Mouse (Mus musculus) T-helper 2 cell (primary cell): ENCODE data around the gene Smarcd3.

Experiments used
- in situ Hi-C: fragments of 300-600 bp; cut with MboI, MseI; formaldehyde crosslinking; loops from one replicate; pipeline ENCODE4 v1.15.1; 2025; ENCODE audit warnings: high pct_unique_total_duplicates

Gene Smarcd3

DNA sequence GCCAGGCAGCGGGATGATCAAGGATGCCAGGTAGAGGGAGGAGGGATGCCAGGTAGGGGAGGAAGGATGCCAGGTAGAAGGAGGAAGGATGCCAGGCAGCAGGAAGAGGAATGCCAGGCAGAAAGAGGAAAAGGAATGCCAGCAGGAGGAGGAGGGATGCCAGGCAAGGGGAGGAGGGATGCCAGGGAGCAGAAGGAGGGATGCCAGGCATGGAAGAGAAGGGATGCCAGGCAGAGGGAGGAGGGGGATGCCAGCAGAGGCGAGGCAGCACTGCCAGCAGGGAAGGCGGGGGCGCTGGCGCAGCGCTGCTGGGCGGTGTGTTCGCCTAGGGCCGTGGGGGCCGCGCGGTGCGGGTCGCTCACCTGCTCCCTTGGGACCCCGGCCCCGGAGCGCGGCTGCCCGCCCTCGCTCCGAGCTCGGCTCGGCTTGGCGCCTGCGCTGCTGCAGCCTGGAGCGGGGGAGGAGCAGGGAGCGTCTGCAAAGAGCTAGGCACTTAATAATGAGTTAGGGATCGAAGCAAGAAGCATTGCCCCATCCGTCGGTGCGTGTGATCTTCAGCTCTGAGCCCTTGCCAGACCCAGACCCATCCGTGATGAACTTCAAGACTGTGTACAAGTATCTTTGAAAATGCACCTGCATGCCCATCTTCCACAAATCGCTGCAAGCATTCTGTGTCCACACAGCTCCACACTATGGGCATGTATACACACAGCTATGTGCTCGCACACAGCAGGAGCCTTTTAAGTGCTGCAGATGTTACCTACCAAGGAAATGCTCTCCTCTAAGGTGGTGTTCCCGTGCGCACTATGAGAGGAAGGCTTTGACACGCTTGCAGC lies at the start of gene Smarcd3:
Smarcd3 (minus strand) TSS at position 426 of the 836 bp plus-strand sequence.
- in situ Hi-C loops: no loop called here

DNA sequence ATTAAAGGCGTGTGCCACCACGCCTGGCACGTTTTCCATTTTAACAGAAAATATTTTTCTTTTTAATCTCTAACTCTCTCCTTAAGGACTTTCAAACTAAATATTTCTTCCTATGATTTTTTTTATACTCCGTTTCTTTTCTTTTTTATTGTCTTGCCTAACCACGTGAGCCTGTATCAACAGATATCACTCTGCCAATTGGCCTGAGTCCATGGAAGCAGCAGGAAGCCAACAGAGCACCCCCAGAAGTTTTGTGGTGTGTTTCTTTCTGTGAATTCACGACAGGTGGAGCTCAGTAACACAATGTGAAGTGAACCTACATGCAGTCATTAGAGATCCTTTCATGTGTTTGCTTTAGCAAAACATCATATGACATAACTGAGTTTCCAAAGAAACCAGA lies 37.2 kb upstream of the Smarcd3 start:
- in situ Hi-C loops: loop anchor here (10.0 kb wide), 1 partner anchor 153 kb away; no protein-coding TSS in a partner anchor

DNA sequence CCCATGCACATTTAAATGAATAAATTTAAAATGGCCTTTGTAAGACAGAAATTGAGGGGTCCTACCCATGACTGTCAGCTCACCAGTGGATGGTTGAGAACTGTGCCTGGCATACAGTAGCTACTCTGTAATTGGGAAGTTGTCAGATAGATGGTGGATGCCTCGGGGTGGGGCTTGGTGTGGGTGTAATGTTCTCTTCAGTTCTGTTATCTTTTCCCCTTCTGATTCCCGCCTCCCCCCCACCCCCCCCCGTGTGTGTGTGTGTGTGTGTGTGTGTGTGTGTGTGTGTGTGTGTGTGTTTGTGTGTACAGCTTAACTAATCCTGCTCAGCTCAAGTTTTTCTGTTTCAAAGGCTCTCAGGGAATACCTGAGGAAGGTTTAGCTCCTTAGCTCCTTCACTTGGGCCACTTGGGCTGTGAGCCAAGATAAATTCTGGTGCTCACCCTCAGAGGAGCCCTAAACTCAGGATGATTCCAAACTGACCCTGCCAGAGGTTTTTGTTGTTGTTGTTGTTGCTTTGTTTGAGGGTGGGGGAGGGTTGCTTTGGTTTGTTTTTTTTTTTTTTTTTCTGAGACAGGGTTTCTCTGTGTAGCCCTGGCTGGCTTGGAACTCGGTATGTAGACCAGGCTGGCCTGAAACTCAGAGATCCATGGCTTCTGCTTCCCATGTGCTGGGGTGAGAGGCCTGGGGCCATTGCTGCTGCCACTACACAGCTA lies 35.7 kb upstream of the Smarcd3 start:
- in situ Hi-C loops: loop anchor here (10.0 kb wide), 1 partner anchor 155 kb away; no protein-coding TSS in a partner anchor

DNA sequence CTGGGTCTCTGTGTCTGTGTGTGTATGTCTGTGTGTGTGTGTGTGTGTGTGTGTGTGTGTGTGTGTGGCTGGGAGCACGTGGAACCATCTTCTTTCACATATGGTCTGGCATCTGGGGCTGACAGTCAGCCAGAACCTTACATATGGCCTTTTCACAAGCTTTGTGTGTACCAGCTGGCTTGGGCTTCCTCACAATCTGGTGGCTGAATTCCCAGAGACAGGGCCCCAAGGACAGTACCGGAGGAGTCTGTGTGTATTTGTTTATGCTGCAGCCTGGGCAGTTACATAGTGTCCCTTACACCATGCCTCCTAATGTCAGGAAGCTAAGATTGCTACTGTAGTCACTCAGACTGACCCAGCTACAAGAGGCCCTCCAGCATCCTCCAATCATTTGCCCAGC lies 32.9 kb upstream of the Smarcd3 start:
- in situ Hi-C loops: no loop called here

DNA sequence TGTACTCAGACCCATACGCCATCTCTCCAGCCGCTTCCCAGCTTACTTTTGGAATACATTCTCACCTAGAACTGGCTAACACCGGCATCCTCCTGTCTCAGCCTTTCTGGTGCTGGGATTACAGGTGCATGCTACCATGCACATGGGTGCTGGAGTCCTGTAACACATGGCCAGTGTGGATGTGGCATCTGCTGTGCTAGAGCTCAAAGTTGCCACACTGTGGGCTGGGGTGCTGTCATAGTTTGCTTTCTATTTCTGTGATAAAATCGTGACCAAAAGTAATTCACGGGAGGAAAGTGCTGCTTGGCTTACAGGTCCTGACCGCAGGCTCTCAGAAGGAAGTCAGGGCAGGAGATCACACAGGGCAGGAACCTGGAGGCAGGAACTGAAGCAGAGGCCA lies 30.3 kb upstream of the Smarcd3 start:
- in situ Hi-C loops: no loop called here

DNA sequence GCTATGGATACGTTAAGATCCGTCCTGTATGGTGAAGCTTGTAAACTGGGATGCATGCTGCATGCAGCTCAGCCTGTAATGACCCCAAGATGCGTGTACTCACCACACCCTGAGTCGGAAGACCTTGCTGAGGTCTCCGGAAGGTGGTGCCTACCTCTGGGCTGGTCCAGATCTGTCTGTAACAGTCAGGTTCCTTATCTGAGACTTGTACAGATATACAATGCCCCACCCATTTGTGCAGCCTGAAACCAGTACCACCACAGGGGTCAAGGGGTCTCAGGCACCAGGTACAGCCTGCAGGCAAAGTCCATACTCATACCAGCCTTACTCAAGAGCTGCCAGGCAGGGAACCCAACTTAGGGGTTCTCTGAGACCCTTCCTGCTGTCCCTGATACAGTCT lies 28.6 kb upstream of the Smarcd3 start:
- in situ Hi-C loops: no loop called here

DNA sequence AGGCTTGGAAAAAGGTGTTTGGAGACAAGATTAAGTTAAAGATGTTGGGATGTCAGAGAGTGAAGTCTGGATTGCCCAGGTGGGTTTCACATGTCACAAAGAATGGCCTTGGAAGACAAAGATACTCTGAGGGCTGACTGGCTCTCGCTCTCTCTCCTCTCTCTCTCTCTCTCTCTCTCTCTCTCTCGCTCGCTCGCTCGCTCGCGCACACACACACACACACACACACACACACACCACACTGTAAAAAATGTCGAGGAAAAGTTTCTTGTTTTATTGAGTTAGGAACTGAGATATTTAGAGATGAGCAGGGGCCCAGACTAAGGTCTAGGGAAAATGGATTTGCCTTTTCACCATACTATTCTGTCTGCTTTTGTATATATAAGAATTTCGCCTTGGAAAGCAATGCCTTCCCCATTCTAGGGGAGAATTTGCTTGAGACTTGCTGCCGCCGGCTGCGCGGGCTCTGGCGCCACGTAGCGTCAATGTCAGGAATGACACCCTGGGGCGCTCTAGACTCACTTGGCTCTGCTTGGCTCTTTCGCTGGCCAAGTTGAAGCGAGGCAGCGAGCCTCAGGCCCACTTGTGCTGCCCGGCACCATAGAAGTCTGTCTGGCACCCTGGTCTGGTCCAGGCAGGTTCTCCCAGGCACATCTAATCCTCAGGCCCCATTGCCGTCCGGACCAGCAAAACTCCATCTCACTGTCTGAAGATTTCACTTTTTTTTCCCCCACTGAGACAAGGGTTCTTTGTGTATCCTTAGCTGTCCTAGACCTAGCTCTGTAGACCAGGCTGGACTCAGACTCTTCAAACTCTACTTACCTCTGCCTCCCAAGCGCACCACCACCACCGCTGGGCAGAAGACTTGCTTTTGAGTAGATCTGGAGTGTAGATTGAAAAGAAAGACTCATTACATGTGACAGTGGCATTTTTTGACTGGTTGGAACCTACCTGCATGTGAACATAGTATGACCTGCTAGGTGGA lies 27.8 kb upstream of the Smarcd3 start:
- in situ Hi-C loops: no loop called here

DNA sequence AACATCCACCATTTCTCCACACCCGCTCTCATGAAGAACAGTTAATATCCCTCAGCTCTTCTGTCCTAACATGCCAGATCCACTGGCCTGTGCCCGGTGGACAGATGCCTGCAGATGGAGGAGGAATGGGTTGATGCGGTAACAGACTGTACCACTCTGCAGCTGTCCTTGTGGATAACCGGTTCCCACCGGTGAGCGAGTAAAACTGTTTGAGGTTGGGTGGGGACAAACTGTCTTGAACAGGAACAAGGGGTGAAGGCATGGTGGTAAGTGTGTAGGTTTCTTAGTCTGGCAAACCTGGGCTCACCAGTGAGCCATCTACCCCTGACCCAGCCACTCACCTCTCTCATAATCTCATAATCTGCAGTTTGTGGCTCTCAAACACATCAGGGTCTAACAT lies 27.1 kb upstream of the Smarcd3 start:
- in situ Hi-C loops: no loop called here

DNA sequence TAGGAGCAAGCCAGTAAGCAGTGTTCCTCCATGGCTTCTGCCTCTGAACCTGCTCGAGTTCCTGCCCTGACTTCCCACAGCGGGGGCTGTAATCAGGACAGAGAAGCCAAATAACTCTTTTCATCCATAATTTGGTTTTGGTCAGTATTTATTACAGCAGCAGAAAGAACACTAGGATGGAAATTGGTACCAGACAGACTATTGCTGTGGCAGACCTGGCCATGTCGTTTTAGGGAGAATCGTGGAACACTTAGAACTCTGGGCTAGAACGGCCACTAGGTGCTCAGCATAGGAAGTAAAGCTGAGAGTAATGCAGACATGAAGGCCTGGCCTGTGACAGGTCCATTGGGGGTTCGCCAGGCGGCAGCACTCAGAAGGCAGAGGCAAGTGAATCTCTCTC lies 25.5 kb upstream of the Smarcd3 start:
- in situ Hi-C loops: loop anchor here (10.0 kb wide), 1 partner anchor 55 kb away; no protein-coding TSS in a partner anchor

DNA sequence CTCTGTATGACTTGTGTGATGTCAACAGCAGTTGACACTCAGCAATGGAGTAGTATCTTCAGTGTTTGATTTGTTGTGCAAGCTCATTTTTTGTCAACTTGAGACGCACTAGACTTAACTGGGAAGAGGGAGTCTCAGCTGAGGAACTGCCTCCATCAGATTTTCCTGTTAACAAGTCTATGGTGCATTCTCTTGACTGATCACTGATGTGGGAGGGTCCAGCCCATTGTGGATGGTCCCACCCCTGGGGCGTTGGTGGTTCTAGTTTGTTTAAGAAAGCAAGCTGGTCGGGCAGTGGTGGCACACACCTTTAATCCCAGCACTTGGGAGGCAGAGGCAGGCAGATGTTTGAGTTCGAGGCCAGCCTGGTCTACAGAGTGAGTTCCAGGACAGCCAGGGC lies 25.0 kb upstream of the Smarcd3 start:
- in situ Hi-C loops: loop anchor here (10.0 kb wide), 1 partner anchor 56 kb away; no protein-coding TSS in a partner anchor

DNA sequence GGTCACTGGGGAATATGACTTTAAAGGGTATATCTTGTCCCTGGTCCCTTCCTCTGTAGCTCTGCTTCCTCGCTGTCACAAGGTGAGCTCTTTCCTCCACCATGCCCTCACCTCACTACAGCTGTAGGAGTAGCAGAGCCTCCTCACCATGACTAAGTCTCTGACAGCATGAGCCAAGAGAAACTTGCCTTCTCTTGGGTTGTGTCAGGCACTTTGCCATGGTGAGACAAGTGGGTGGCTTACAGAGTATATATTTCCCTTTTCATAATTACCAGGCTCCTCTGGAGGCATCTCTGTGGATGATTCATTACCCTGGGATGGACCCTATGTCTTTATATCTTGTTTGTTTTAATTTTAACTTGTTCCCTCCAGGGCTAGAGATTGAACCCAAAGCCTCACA lies 21.2 kb upstream of the Smarcd3 start:
- in situ Hi-C loops: loop anchor here (10.0 kb wide), 1 partner anchor 59 kb away; no protein-coding TSS in a partner anchor

DNA sequence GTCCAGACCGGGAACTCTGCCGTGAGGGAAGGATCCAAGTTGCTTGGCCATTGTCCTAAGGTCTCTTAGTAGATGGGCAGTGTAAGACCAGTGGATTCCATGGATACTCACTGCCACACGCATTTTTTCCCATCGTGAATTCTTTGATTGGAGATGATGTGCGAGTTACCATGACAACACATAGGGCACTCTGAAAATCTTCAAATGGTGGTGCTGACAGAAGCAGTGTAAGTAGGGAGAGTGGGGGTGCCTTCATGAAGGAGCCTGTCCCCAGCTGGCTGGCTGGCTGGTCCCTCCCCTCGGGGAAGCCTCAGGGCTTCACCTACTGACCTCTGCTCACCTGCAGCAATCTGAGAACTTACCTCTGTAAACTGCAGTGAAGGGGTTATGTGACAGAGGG lies 14.9 kb upstream of the Smarcd3 start:
- in situ Hi-C loops: no loop called here

DNA sequence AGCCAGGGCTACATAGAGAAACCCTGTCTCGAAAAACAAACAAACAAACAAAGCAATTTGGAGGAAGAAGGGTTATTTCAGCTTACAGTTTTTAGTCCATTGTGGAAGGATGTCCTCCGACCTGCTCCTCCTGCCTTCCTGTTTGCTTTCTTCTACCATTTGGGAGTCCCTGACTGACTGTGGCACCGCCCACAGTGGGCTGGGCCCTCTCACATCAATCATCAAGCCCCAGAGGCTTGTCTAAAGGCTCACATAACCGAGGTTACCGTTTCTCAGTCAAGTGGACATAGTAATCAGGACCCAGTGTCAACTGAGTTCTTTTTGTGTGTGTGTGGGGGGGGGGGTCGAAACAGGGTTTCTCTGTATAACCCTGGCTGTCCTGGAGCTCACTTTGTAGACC lies 13.9 kb upstream of the Smarcd3 start:
- in situ Hi-C loops: no loop called here

DNA sequence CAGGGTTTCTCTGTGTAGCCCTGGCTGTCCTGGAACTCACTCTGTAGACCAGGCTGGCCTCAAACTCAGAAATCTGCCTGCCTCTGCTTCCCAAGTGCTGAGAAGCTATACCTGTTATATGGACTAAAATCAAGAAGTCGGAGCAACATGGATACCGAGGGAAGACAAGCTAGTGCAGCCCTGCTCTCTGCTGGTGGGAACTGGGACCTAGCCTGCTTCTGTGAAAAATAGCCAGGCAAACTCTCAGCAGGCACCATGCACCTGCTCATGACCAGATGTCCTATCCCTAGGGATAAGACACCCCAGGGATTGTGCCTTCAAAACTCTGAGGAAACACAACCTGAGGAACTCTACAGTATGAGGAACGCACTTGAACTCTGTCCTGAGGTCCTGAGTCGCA lies 12.8 kb upstream of the Smarcd3 start:
- in situ Hi-C loops: no loop called here

DNA sequence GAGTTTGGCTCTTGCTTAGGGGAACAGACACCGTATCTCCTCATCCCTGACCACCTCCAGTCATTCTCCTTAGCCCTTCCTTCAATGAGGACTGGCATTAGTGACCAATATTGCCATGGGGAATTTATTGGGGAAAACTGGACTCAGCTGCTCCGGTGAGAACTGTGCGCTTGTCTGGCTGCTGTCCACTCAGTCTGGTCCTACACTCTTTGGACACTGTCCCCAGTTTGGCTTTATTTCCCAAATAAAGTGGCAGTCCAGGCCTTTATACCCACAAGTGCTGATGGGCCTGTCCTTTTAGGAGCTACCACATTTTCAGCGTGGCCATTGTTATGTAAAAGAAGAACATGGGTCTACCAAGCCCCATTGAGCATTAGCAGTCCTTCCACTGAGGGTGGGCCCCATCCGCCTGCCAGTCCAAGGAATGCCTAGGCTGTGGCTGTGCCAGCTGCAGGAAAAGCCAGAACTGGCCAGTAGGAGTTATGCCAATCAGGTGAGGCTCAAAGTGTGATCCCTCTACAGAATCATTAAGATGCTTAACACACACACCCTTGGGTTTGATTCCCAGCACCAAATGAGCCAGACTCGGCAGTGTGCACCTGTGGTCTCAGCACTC lies 11.4 kb upstream of the Smarcd3 start:
- in situ Hi-C loops: no loop called here

DNA sequence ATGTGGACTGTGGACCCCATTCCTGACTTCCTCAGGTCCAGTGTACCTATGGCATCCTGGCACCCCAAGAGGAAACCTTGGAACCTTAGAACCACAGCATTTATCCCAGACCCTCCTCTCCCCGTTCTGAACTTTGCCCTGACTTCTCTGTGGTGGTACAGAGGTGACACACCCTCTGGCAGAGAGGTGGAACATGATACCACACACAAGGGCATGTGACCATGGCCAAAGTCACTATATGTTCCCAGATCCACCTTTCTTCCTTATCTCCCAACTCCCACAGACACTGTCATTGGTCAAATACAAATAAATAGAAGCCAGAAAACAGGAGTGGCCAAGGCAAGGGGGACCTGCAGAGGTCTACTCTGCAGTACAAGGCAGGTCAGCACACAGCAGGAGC lies 10.9 kb upstream of the Smarcd3 start:
- in situ Hi-C loops: no loop called here

DNA sequence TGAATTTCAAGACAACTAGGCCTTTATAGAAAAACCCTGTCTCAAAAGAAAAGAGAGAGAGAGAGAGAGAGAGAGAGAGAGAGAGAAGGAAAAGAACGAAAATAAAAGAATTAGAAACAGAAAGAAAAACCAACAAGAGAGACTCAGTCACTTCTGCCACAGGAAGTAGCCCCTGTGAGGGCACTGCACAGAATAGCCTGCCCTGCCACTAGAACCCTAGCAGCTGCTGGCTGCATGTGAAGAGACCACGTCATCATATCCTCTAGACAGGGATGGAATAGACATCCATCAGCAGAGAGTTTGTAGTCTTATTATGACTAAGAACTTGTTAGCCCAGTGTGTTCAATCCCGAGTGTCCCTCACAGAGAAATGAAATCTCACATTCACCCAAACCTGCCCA lies 5.5 kb upstream of the Smarcd3 start:
- in situ Hi-C loops: no loop called here

DNA sequence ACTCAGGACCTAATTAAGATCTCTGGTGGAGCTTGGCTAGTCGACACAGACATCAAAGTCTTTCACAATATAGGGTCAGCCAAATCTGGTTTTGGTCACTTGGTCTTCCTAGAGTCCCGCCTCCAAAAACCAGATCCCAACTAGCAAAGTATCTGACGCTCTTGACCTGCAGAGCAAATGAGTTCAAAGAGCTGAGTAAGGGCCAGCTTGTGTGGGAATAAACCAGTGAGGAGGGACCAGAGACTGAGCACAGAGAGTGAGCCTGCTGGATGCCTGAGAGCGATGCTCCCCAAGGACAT lies 560 bp upstream of the Smarcd3 start:
- in situ Hi-C loops: no loop called here

DNA sequence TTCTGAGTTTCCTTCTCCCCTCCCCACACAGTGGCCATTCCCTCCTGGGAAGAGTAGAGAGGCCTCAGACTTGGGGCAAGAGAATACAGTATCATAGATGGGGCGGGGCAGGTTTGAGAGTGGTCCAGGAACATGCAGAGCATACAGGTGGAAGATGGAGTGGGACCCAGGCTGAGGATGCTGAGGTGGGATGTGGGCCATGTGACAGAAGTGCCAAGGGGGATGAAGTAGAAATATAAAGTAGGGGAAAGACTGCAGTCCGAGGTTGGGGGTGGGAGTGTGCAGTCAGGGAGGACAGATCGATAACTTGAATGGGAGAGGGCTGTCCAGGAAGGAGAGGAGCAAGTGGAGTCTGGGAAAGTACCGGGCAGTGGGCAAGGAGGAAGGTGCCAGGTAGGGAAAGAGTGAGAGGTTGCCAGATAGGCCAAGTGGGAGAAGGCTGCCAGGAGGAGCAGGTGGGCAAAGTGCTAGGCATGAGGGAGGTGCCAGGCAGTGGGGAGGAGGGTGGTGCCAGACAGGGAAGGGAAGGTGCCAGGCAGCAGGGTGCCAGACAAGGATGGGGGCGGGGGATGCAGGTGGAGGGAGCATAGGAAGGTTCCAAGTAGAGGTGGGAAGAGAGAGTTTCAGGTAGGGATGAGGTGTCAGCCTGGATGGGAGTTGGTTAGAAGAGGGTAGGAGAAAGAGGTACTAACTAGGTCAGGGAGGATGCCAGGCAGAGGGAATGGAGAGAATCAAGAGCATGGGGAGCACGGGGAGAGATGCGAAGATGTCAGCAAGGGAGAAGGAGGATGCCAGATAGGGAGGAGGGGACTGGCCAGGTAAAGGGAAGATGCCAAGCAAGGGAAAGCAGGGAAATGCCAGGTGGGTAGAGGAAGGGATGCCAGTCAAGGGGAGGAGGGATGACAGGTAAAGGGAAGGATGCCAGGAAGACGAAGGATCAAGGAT lies 898 bp downstream of the Smarcd3 start:
- in situ Hi-C loops: no loop called here

DNA sequence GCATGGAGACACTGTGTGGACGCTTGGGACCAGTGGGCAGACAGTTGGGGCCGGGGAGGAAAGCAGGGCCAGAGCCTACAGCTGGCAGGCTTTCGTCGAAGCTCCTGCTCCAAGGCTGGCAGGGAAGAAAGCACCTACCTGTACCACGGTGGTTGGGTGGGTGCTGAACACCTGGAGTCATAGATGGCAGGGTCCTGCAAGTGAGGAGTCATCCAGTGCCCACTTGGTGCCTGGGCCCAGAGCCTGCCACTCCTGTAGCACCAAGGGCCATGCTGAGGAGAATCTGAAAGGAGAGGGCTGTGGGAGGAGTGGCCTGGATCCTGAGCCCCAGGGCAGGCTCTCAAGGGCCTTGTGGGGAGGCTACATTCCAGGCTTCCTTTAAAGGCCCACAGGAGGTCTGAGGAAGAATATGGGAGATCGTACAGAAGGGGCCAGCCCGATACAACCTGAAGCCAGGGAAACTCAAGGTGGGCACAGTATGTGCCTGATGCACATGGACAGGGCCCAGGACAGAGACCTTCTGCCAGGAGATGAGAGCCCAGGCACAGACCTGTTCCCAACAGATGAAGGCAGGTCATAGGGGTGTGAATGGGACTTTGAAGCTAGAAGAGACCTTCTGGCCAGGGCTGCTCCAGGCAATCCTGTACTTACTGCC lies 1.7 kb downstream of the Smarcd3 start:
- in situ Hi-C loops: no loop called here
